Mouse (Mus musculus): ENCODE results near the gene Itgae.

DNA sequence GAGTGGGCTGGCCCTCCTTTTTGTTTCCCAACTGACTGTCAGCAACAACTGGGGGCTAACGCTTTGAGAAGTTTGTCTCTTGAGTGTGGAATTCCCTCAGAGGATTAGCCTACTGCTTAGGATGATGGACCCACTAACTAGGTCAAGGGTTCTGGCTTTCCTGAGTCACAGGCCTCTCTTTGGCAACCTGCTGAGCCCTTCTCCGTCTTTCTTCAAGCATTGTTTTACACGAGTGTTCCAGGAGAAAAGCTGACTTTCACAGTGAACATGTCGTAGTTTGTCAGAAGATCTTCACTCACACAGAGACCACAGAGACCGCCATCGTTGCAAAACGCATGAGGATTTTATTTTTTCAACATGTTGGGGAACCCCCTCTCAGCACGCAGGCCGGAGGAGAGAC, 57.8 kb downstream of the Itgae start:
- no peak for TF ChIP-seq EP300 (IDR thresholded peaks at IDR 0.05; ENCODE audit: insufficient read depth, low read depth, low read length)
- no peak for TF ChIP-seq POLR2A (IDR thresholded peaks at IDR 0.05; ENCODE audit: insufficient read depth, low read depth, low read length)
